Mouse (Mus musculus) layer of hippocampus, adult 2 months (tissue): ENCODE results near the gene Ppp6r2. TPM values are rescaled to one million over a fixed set of nuclear protein-coding genes. Genes with fewer than 3 reads are reported as not detected.

Experiments
- DNase-seq, 2 experiments: peaks; one replicate each; pipeline ENCODE4 v3.0.0; 2022; ENCODE audit warnings: low spot score in 2 of 2
- H3K27ac ChIP-seq: fragments of 200-600 bp; 2 replicates; pipeline ENCODE4 v1.8.1; 2022
- H3K4me3 ChIP-seq: fragments of 200-600 bp; 2 replicates; pipeline ENCODE4 v1.8.1; 2022; ENCODE audit warnings: mild to moderate bottlenecking
- CTCF ChIP-seq: fragments of 200-600 bp; conservative IDR thresholded peaks from 2 replicates; pipeline ENCODE4 v1.8.1; 2022; ENCODE audit warnings: antibody characterized with exemption, mild to moderate bottlenecking, moderate library complexity
- total RNA-seq, 2 experiments: library from RNA; stranded (reverse); gene quantifications; 2 replicates each; pipeline ENCODE4 v1.2.3; 2021

Ppp6r2 gene
- total RNA-seq, 2 experiments from 2014 or later, result 170 to 172 TPM

GRCm38 (mm10) chr15:89234052-89234451, 22.7 kb downstream of the Ppp6r2 start:
- no peak overlapping the region for H3K4me3 ChIP-seq
- DNase-seq, result no peak
- TF ChIP-seq CTCF, result no peak
- no peak overlapping the region for H3K27ac ChIP-seq

- Histone ChIP-seq H3K4me3 (no peak overlapping the region), H3K27ac (peak overlapping the region; percentile 25; the same call in 1 of the 2 replicates)
- no peak for TF ChIP-seq CTCF
- DNase-seq, result no peak
Observed at GRCm38 (mm10) chr15:89239751-89240392, 28.5 kb downstream of the Ppp6r2 start.

- Histone ChIP-seq H3K27ac (no peak overlapping the region), H3K4me3 (no peak overlapping the region)
- peak; percentile 66 for TF ChIP-seq CTCF
- DNase-seq, result no peak
Observed at GRCm38 (mm10) chr15:89241025-89241424, 29.7 kb downstream of the Ppp6r2 start.

GRCm38 (mm10) chr15:89249063-89249462, 37.7 kb downstream of the Ppp6r2 start:
- H3K4me3 ChIP-seq, result no peak overlapping the region
- no peak for TF ChIP-seq CTCF
- no peak overlapping the region for H3K27ac ChIP-seq
- DNase-seq, result no peak

- DNase-seq, result no peak
- TF ChIP-seq CTCF, result no peak
- Histone ChIP-seq H3K4me3 (no peak overlapping the region), H3K27ac (peak overlapping the region; percentile 69)
Observed at GRCm38 (mm10) chr15:89255330-89255729, 44.0 kb downstream of the Ppp6r2 start.

DNA sequence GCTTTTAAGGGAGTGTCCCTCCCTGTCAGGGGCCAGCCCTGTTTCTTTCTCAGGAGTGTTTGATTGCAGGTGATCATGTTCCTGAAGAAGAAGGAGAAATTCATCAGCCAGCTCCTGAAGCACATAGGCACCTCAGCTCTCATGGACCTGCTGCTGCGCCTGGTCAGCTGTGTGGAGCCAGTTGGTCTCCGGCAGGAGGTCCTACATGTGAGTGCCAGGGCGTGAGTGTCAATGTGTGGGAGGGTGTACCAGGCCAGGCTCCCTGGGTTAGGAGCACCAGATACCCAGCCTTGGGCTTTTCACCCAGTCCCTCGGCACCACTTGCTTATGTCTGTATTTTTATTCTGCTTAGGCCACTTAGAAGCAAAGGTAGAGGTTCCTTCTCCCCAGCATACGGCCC, 47.6 kb downstream of the Ppp6r2 start:
- Histone ChIP-seq H3K4me3 (no peak overlapping the region), H3K27ac (no peak overlapping the region)
- DNase-seq, result no peak
- TF ChIP-seq CTCF, result no peak

DNA sequence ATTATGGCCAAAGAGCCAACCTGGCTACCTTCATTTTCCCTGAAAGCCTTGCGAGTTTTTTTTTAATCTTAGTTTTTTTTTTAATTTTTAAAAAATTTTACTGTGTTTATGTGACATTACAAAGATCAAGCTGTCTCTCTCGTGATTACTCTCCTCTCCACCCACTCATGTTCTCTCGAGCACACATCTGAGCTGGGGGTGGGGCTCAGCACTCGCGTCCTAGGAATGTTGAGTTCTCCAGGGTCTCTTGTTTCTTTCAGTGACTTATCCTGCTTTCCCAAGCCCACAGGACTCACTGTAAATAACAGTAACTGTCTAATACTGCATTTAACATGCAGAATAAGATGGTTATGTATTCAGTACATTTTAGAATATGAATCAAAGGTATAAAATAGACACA, 53.1 kb downstream of the Ppp6r2 start:
- Histone ChIP-seq H3K4me3 (no peak overlapping the region), H3K27ac (peak overlapping the region; percentile 68; the same call in 1 of the 2 replicates)
- TF ChIP-seq CTCF, result no peak
- DNase-seq, result no peak

DNA sequence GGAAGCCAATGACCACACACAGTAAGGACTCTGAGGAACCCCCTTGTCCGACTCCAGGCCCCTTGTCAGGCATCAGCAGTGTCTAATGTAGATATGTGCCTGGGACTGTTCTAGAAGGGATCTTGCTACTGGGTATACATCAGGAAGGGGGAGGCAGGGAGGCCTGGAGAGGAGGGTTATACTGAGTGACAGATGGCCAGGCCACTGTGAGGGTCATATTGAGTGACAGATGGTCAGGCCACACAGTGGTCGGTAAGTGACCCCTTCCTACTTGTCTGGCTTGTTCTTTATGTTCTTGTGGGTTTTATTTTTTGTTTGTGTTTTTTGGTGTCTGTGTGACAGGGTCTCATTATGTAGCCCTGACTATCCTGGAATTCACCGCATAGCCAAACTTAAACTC, 64.1 kb downstream of the Ppp6r2 start:
- DNase-seq, result no peak
- no peak overlapping the region for H3K4me3 ChIP-seq
- H3K27ac ChIP-seq, result no peak overlapping the region

DNA sequence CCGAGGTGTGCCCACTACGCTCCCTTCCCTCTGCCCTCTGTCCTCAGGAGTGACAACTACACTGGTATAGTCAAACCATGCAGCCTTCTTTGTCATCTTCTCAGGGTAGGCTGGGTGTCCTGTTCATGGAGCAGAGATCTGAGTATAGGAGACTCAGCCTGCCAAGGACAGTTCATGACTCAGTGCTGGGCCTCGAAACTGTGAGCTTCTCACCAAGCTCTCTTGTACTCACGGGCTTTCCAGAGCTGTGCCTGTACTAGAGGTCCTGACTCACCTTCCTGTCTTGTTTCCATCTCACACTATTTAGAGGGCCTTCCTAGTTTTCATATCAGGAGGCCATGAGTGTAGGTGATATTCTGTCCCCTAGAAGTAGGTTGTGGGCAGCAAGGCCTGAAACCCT, 66.0 kb downstream of the Ppp6r2 start:
- no peak for DNase-seq
- no peak for TF ChIP-seq CTCF

More for the DNA sequence above, 64.1 kb downstream of the Ppp6r2 start:
- no peak for TF ChIP-seq CTCF

DNA sequence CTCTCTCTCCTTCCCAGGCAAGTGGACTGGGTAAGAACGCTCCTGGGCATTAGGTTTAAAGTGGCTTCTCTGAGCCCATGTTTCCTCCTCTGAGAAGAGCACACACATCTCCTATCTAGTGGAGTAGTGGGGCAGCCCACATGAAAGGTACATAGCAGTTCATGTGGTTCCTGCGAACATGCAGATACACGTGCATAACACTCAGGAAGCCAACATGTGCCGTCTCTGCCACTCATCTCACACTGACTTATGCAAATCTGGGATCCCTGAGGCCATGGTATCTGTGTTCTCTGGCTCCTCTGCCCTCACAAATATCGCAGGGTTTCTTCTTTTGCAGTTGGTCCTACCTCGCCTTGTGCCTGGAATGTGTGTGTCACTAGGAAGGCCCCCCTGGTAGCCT, 71.2 kb downstream of the Ppp6r2 start:
- peak overlapping the region; percentile 81 for H3K27ac ChIP-seq
- no peak overlapping the region for H3K4me3 ChIP-seq
- TF ChIP-seq CTCF, result no peak
- DNase-seq, result no peak

More for the DNA sequence above, 66.0 kb downstream of the Ppp6r2 start:
- Histone ChIP-seq H3K4me3 (no peak overlapping the region), H3K27ac (peak overlapping the region; percentile 39; the same call in 1 of the 2 replicates)

DNA sequence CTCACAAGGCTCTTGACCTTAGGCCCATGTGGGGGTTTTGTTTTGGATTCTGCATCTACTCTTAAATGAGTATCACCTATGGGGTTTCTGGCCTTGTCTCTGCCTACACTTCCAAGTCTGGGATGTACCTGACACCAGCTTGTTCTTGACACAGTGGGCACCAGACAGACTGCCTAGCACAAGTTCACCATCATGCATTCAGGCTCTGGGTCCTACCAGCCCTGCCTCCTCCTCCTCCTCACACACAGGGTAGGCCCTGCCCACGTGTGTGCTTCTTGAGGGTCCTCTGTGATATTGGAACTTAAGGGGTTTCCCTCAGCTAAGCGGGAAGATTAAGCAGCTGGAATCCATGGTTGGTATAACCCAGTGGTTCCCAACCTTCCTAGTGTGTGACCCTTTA, 72.7 kb downstream of the Ppp6r2 start:
- H3K4me3 ChIP-seq, result no peak overlapping the region
- TF ChIP-seq CTCF, result no peak
- H3K27ac ChIP-seq, result peak overlapping the region; percentile 81; the same call in 1 of the 2 replicates
- no peak for DNase-seq

DNA sequence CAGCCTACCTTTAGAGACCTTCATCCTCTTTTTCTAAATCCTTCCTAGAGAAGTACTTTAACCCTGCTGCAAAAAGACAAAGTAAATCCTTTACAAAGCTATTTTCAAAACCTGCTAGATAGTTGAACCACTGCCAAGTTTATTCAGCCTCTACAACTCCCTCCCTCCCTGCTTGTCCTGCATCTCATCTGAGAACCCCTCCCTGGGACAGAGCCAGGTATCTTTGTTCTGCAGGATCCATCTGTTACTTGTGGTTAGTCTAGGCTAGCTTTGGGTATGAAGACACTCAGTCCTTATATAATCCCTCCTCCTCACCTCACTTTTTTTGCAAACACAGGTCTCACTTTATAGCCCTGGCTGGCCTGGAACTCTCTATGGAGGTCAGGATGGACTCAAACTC, 73.7 kb downstream of the Ppp6r2 start:
- TF ChIP-seq CTCF, result no peak
- Histone ChIP-seq H3K27ac (peak overlapping the region; percentile 81), H3K4me3 (no peak overlapping the region)
- peak in 1 of 2 experiments; percentile 65 for DNase-seq

GRCm38 (mm10) chr15:89285478-89285877, 74.1 kb downstream of the Ppp6r2 start:
- DNase-seq, result no peak
- TF ChIP-seq CTCF, result no peak
- Histone ChIP-seq H3K4me3 (no peak overlapping the region), H3K27ac (peak overlapping the region; percentile 81)

- DNase-seq, result no peak
- TF ChIP-seq CTCF, result no peak
- Histone ChIP-seq H3K27ac (peak overlapping the region; percentile 81), H3K4me3 (no peak overlapping the region)
Observed at GRCm38 (mm10) chr15:89286114-89286513, 74.8 kb downstream of the Ppp6r2 start.
